ENCODE assay signal across 18 mouse cellular contexts in the genomic region with DNA sequence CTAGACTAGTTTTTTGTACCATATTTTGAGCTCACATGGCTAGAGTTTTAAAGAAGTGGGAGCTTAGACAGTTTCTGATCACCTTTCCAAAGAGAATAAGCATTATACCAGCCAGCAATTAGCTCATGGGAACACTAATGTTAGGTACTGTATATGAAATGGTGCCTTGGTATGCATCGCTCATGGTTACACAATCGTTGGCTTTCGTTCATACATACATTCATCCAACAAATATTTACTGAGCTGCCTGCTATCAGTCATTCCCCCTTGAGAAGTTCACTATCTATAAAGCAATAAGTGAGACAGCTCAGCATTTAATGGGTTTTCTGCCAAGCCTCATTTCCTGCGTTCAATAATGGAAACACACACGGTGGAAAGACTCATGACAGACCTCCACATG.
"Had no signal": no experiment of that assay in that cellular context is flagged by ENCODE, and none has a peak within 500 bp of the region (broad histone marks: within the 10 kb centered on the region; RNA-seq: fewer than 3 reads in every experiment).

No protein-coding gene starts in this region.

- H3K27me3 ChIP-seq: midbrain, embryonic 12.5 days; neural tube, embryonic 13.5 days; neural tube, embryonic 15.5 days had no signal

- H3K4me3 ChIP-seq: midbrain, embryonic 10.5 days; midbrain, embryonic 12.5 days; myocyte; neural tube, embryonic 13.5 days; neural tube, embryonic 15.5 days had no signal

- H3K27ac ChIP-seq: midbrain, embryonic 10.5 days; midbrain, embryonic 12.5 days; neural tube, embryonic 13.5 days; neural tube, embryonic 15.5 days had no signal

- H3K4me2 ChIP-seq: lung, embryonic 14.5 days; midbrain, embryonic 12.5 days; neural tube, embryonic 13.5 days; neural tube, embryonic 15.5 days had no signal

- H3K9ac ChIP-seq: lung, embryonic 14.5 days; midbrain, embryonic 12.5 days; neural tube, embryonic 13.5 days; neural tube, embryonic 15.5 days had no signal

- H3K36me3 ChIP-seq: midbrain, embryonic 10.5 days; midbrain, embryonic 12.5 days; neural tube, embryonic 13.5 days; neural tube, embryonic 15.5 days had no signal

- H3K9me3 ChIP-seq: midbrain, embryonic 10.5 days; midbrain, embryonic 12.5 days; neural tube, embryonic 13.5 days; neural tube, embryonic 15.5 days had no signal

- DNase-seq: lung, embryonic 14.5 days; lung, postnatal 10 days; lung, postnatal 4 days; midbrain, embryonic 14.5 days; retina, postnatal 1 day; right cerebral cortex, adult 18-20 months; right cerebral cortex, postnatal 25 days; right cerebral cortex, postnatal 4 days; spleen, adult 18-20 months; thymus, adult 18-20 months; thymus, postnatal 14 days; thymus, postnatal 36 days had no signal

- ATAC-seq: midbrain, embryonic 16.5 days had no signal
